Mouse (Mus musculus) central nervous system, embryonic 11.5 days (tissue): Measurements from ENCODE around the gene Fam172a. TPM values are rescaled to one million over a fixed set of nuclear protein-coding genes. Genes with fewer than 3 reads are reported as not detected.

Source experiments
- polyA plus RNA-seq: library from polyadenylated mRNA; depleted of rRNA; stranded (reverse); fragments of >200 nt; gene quantifications from 2 replicates; pipeline ENCODE4 v1.2.3, GENCODE M21; 2012; rRNA removed

Gene Fam172a
- 15.4 and 17.8 TPM in 2 replicates for polyA plus RNA-seq

GRCm38 (mm10) chr13:77701733-77702132 is at the start of gene Fam172a:
TSS of gene Fam172a (plus strand) at chr13:77702033.

GRCm38 (mm10) chr13:78024683-78025294 is 323.0 kb downstream of the Fam172a start, which contains the start of gene Pou5f2:
TSS of gene Pou5f2 (plus strand) at chr13:78024902.

GRCm38 (mm10) chr13:78199642-78200160 is 497.9 kb downstream of the Fam172a start, which contains the start of gene Nr2f1:
TSS of gene Nr2f1 (minus strand) at chr13:78199757.

